In genomic region chr15:99028874-99029458, GRCm38 (mm10) we compare ENCODE assay signal across 8 mouse cellular contexts. TPM values are rescaled to one million over a fixed set of nuclear protein-coding genes. Genes with fewer than 3 reads are reported as not detected.
DNase-seq lines count a peak whose midpoint lies in the region; ATAC-seq lines count a peak whose summit lies in the region.

No protein-coding gene starts in this region.

- H3K36me3 ChIP-seq in embryonic facial prominence, embryonic 12.5 days: no peaks in the 10 kb centered on the region
- H3K36me3 ChIP-seq in limb, embryonic 12.5 days: 0 out of 2 replicates have a peak, but pooled peaks cover 3% of the 10 kb centered on the region
- no peaks in the 10 kb centered on the region for H3K36me3 ChIP-seq in neural tube, embryonic 14.5 days (ENCODE audit: control insufficient read depth, insufficient read depth, low read length)

- peak overlapping the region; percentile 86 for H3K27ac ChIP-seq in embryonic facial prominence, embryonic 12.5 days
- peak overlapping the region; percentile 87 for H3K27ac ChIP-seq in limb, embryonic 12.5 days
- no peak overlapping the region for H3K27ac ChIP-seq in neural tube, embryonic 14.5 days (ENCODE audit: low read depth, low read length)

- H3K9ac ChIP-seq in embryonic facial prominence, embryonic 12.5 days: peak overlapping the region; percentile 53
- H3K9ac ChIP-seq in limb, embryonic 12.5 days (replicated peaks): peak overlapping the region; percentile 67
- H3K9ac ChIP-seq in neural tube, embryonic 14.5 days (replicated peaks; ENCODE audit: low read depth, low read length): no peak overlapping the region

- DNase-seq in retina, postnatal 1 day: peak; percentile 34
- no peak for DNase-seq in retina, embryonic 14.5 days (ENCODE audit: low spot score)
- DNase-seq in adrenal gland, postnatal 25 days: no peak
- no peak for DNase-seq in cerebellum, adult 8-10 months

- peak overlapping the region; percentile 72 for H3K4me2 ChIP-seq in embryonic facial prominence, embryonic 12.5 days (replicated peaks)
- peak overlapping the region; percentile 69 for H3K4me2 ChIP-seq in limb, embryonic 12.5 days
- H3K4me2 ChIP-seq in neural tube, embryonic 14.5 days (ENCODE audit: low read depth, low read length): peak overlapping the region; percentile 62; the same call in 1 of the 2 replicates

- H3K4me3 ChIP-seq in embryonic facial prominence, embryonic 12.5 days: peak overlapping the region; percentile 46
- H3K4me3 ChIP-seq in limb, embryonic 12.5 days (replicated peaks): peak overlapping the region; percentile 66
- no peak overlapping the region for H3K4me3 ChIP-seq in neural tube, embryonic 14.5 days (ENCODE audit: low read depth, low read length)

- H3K27me3 ChIP-seq in embryonic facial prominence, embryonic 12.5 days: no peaks in the 10 kb centered on the region
- 0 out of 2 replicates have a peak, but pooled peaks cover 2% of the 10 kb centered on the region for H3K27me3 ChIP-seq in limb, embryonic 12.5 days
- H3K27me3 ChIP-seq in neural tube, embryonic 14.5 days (ENCODE audit: control insufficient read depth, insufficient read depth, low read length): no peaks in the 10 kb centered on the region

- no peaks in the 10 kb centered on the region for H3K9me3 ChIP-seq in embryonic facial prominence, embryonic 12.5 days
- H3K9me3 ChIP-seq in limb, embryonic 12.5 days: no peaks in the 10 kb centered on the region
- no peaks in the 10 kb centered on the region for H3K9me3 ChIP-seq in neural tube, embryonic 14.5 days (ENCODE audit: control insufficient read depth, low read length)

- peaks cover 20% of the 10 kb centered on the region for H3K4me1 ChIP-seq in embryonic facial prominence, embryonic 12.5 days
- H3K4me1 ChIP-seq in limb, embryonic 12.5 days (replicated peaks): peaks cover 33% of the 10 kb centered on the region
- H3K4me1 ChIP-seq in neural tube, embryonic 14.5 days (ENCODE audit: control insufficient read depth, insufficient read depth, low read length): peaks cover 7% of the 10 kb centered on the region; the same call in 1 of the 2 replicates

- WGBS in embryonic facial prominence, embryonic 12.5 days: 2% methylated on average over 10 of the region's 10 CpGs
- WGBS in limb, embryonic 12.5 days: 3% methylated on average over 8 of the region's 10 CpGs
- WGBS in neural tube, embryonic 14.5 days: 7% methylated on average over 10 of the region's 10 CpGs

- ATAC-seq in embryonic facial prominence, embryonic 12.5 days (ENCODE audit: insufficient number of reproducible peaks, insufficient read depth, low FRiP score, low TSS enrichment): no peak
- ATAC-seq in limb, embryonic 12.5 days (ENCODE audit: insufficient number of reproducible peaks, insufficient read depth, low FRiP score, low TSS enrichment, low read depth): no peak
- no peak for ATAC-seq in neural tube, embryonic 14.5 days (ENCODE audit: low read depth)
- ATAC-seq in inflammation-experienced regulatory T-cells, adult 6 months: no peak

RNA-seq across cellular contexts. Expression of gene Tuba1c, which starts 0.7 kb away (rescaled TPM):
- 98.8 and 103 TPM in 2 replicates for polyA plus RNA-seq in embryonic facial prominence, embryonic 12.5 days (2016; fragmentation: Nextera tagmentation; extraction: Ambion mirVana)
- 128 and 135 TPM in 2 replicates for polyA plus RNA-seq in limb, embryonic 12.5 days (2016; fragmentation: Nextera tagmentation; extraction: Ambion mirVana)
- 7.3 and 11.5 TPM in 2 replicates for polyA plus RNA-seq in neural tube, embryonic 14.5 days (2014; fragmentation: Nextera tagmentation; extraction: Ambion mirVana)
- total RNA-seq in adrenal gland, postnatal 25 days (2021): 286 and 303 TPM in 2 replicates
- polyA plus RNA-seq in inflammation-experienced regulatory T-cells, adult 6 months (2017; shearing (Covaris generic)): 100 to 1,000 TPM in 1 of 3 experiments, 10 to 100 TPM in 2; 70.4 to 203 (median 83.7) TPM

RNA-seq across cellular contexts. Expression of gene Prph, which starts 26.0 kb away (rescaled TPM):
- polyA plus RNA-seq in embryonic facial prominence, embryonic 12.5 days (2016; fragmentation: Nextera tagmentation; extraction: Ambion mirVana): 35.6 and 50.9 TPM in 2 replicates
- 0.19 and 5.1 TPM in 2 replicates for polyA plus RNA-seq in limb, embryonic 12.5 days (2016; fragmentation: Nextera tagmentation; extraction: Ambion mirVana)
- 68.8 and 298 TPM in 2 replicates for polyA plus RNA-seq in neural tube, embryonic 14.5 days (2014; fragmentation: Nextera tagmentation; extraction: Ambion mirVana)
- total RNA-seq in adrenal gland, postnatal 25 days (2021): 0.52 and 2.2 TPM in 2 replicates
- not detected for polyA plus RNA-seq in inflammation-experienced regulatory T-cells, adult 6 months (2017; shearing (Covaris generic))

RNA-seq across cellular contexts. Expression of gene Troap, which starts 45.4 kb away (rescaled TPM):
- polyA plus RNA-seq in embryonic facial prominence, embryonic 12.5 days (2016; fragmentation: Nextera tagmentation; extraction: Ambion mirVana): 38.5 and 39.0 TPM in 2 replicates
- polyA plus RNA-seq in limb, embryonic 12.5 days (2016; fragmentation: Nextera tagmentation; extraction: Ambion mirVana): 39.5 and 47.1 TPM in 2 replicates
- polyA plus RNA-seq in neural tube, embryonic 14.5 days (2014; fragmentation: Nextera tagmentation; extraction: Ambion mirVana): 2.4 and 3.3 TPM in 2 replicates
- total RNA-seq in adrenal gland, postnatal 25 days (2021): 4.3 and 5.6 TPM in 2 replicates
- polyA plus RNA-seq in inflammation-experienced regulatory T-cells, adult 6 months (2017; shearing (Covaris generic)): 1 to 10 TPM in 2 of 3 experiments, under 1 TPM in 1; 0.92 to 9.3 (median 1.1) TPM

RNA-seq across cellular contexts. Expression of gene C1ql4, which starts 58.7 kb away (rescaled TPM):
- 0.42 and 0.46 TPM in 2 replicates for polyA plus RNA-seq in embryonic facial prominence, embryonic 12.5 days (2016; fragmentation: Nextera tagmentation; extraction: Ambion mirVana)
- 0.19 TPM in 1 of 2 replicates, not detected in the other for polyA plus RNA-seq in limb, embryonic 12.5 days (2016; fragmentation: Nextera tagmentation; extraction: Ambion mirVana)
- polyA plus RNA-seq in neural tube, embryonic 14.5 days (2014; fragmentation: Nextera tagmentation; extraction: Ambion mirVana): 3.2 and 3.6 TPM in 2 replicates
- total RNA-seq in adrenal gland, postnatal 25 days (2021): not detected in 2 replicates
- polyA plus RNA-seq in inflammation-experienced regulatory T-cells, adult 6 months (2017; shearing (Covaris generic)): not detected
